Mouse (Mus musculus) Patski (cell line): ENCODE measurements around the gene Slc25a4. TPM values are rescaled to one million over a fixed set of nuclear protein-coding genes. Genes with fewer than 3 reads are reported as not detected.
A peak's percentile ranks its signal among the peaks of the same experiment; 100 is the strongest.

Experiments used
- ATAC-seq: fragments of 100-300 bp; one replicate; pipeline ENCODE4 v1.8.0; 2021
- CTCF ChIA-PET: fragments of 350-600 bp; sonication (Branson Sonifier 250); formaldehyde crosslinking; loops from one replicate; lab custom pipeline; 2022; ENCODE audit warnings: inconsistent platforms; lab: Charles Lee
- POLR2A ChIA-PET: fragments of 350-600 bp; sonication (Branson Sonifier 250); formaldehyde crosslinking; loops from one replicate; lab custom pipeline; 2022; ENCODE audit warnings: antibody characterized with exemption, inconsistent platforms; lab: Charles Lee
- DNase-seq: peaks from one replicate; pipeline ENCODE4 v3.0.0-alpha.2; 2011; ENCODE audit warnings: low read depth, low spot score
- H3K27me3 ChIP-seq: fragments of 371-371 bp; one replicate; pipeline ENCODE4 v1.5.1; 2021
- CTCF ChIP-seq: fragments of 100-300 bp; IDR thresholded peaks from one replicate; pipeline ENCODE4 v1.5.1; 2021
- in situ Hi-C: fragments of 300-500 bp; cut with MboI; formaldehyde crosslinking; loops from 3 replicates; pipeline ENCODE4 v1.11.1; 2018; ENCODE audit warnings: low pct_unique_long_range_greater_than_20kb, mixed read lengths
- polyA plus RNA-seq: library from polyadenylated mRNA; unstranded; gene quantifications from one replicate; pipeline ENCODE4 v1.2.3, GENCODE M21; 2021

Slc25a4 gene
- polyA plus RNA-seq: 650 TPM

GRCm38 (mm10) chr8:46210404-46211315, at the start of gene Slc25a4:
Gene Slc25a4 (minus strand): TSS chr8:46211284.
- POLR2A ChIA-PET: interaction anchor here (0.6 to 1.7 kb wide), 7 partner anchors 10 to 1434 kb away, joined by 3 to 6 read pairs (median 3); no protein-coding TSS in a partner anchor
- no peak for TF ChIP-seq CTCF
- in situ Hi-C loops: no loop called here
- H3K27me3 ChIP-seq: no peaks in the 10 kb centered on the region
- DNase-seq (peak; percentile 64), ATAC-seq (peak; percentile 89)
- CTCF ChIA-PET: interaction anchor here (1.0 to 1.3 kb wide), 3 partner anchors 10 to 66 kb away, joined by 3 read pairs; no protein-coding TSS in a partner anchor

GRCm38 (mm10) chr8:46257921-46258682, 47.0 kb upstream of the Slc25a4 start:
- in situ Hi-C loops: no loop called here
- CTCF ChIA-PET: no interaction called here
- TF ChIP-seq CTCF: no peak
- peaks cover 42% of the 10 kb centered on the region for H3K27me3 ChIP-seq
- DNase-seq (no peak), ATAC-seq (no peak)
- POLR2A ChIA-PET: interaction anchor here (0.7 kb wide), 1 partner anchor 149 kb away, joined by 3 read pairs; no protein-coding TSS in a partner anchor

GRCm38 (mm10) chr8:46252456-46252855, 41.4 kb upstream of the Slc25a4 start:
- ATAC-seq (no peak), DNase-seq (no peak)
- no peak for TF ChIP-seq CTCF
- CTCF ChIA-PET: interaction anchor here (0.9 kb wide), 1 partner anchor 23 kb away, joined by 3 read pairs; no protein-coding TSS in a partner anchor
- in situ Hi-C loops: no loop called here
- peaks cover 41% of the 10 kb centered on the region for H3K27me3 ChIP-seq
- POLR2A ChIA-PET: no interaction called here

- ATAC-seq (no peak), DNase-seq (no peak)
- CTCF ChIA-PET: interaction anchor here (0.9 to 2.2 kb wide), 2 partner anchors 10 to 24 kb away, joined by 3 to 5 read pairs; no protein-coding TSS in a partner anchor
- in situ Hi-C loops: no loop called here
- no peak for TF ChIP-seq CTCF
- peaks cover 43% of the 10 kb centered on the region for H3K27me3 ChIP-seq
- POLR2A ChIA-PET: no interaction called here
Observed at GRCm38 (mm10) chr8:46251561-46251960, 40.5 kb upstream of the Slc25a4 start.

GRCm38 (mm10) chr8:46246346-46246745, 35.3 kb upstream of the Slc25a4 start:
- H3K27me3 ChIP-seq: peaks cover 48% of the 10 kb centered on the region
- ATAC-seq: no peak
- ChIA-PET CTCF (interaction anchor here (1.8 kb wide), 1 partner anchor 15 kb away, joined by 3 read pairs; no protein-coding TSS in a partner anchor), POLR2A (no interaction called here)
- TF ChIP-seq CTCF: no peak
- no peak for DNase-seq
- in situ Hi-C loops: loop anchor here (5.0 to 10.0 kb wide), 2 partner anchors 41 to 298 kb away; no protein-coding TSS in a partner anchor

- ATAC-seq (no peak), DNase-seq (no peak)
- ChIA-PET CTCF (no interaction called here), POLR2A (no interaction called here)
- TF ChIP-seq CTCF: no peak
- H3K27me3 ChIP-seq: peaks cover 46% of the 10 kb centered on the region
- in situ Hi-C loops: loop anchor here (5.0 to 10.0 kb wide), 2 partner anchors 64 to 302 kb away; no protein-coding TSS in a partner anchor
Observed at GRCm38 (mm10) chr8:46242946-46243345, 31.9 kb upstream of the Slc25a4 start.

GRCm38 (mm10) chr8:46241568-46242374, 30.7 kb upstream of the Slc25a4 start:
- TF ChIP-seq CTCF: peak; percentile 83
- in situ Hi-C loops: loop anchor here (5.0 to 10.0 kb wide), 2 partner anchors 66 to 303 kb away; no protein-coding TSS in a partner anchor
- no peak for DNase-seq
- CTCF ChIA-PET: interaction anchor here (0.8 to 2.7 kb wide), 9 partner anchors 9 to 305 kb away, joined by 3 to 10 read pairs (median 4); no protein-coding TSS in a partner anchor
- peak; percentile 69 for ATAC-seq
- H3K27me3 ChIP-seq: peaks cover 50% of the 10 kb centered on the region
- POLR2A ChIA-PET: no interaction called here

GRCm38 (mm10) chr8:46236441-46237223, 25.5 kb upstream of the Slc25a4 start:
- in situ Hi-C loops: no loop called here
- ATAC-seq (no peak), DNase-seq (no peak)
- ChIA-PET CTCF (interaction anchor here (1.1 to 1.5 kb wide), 2 partner anchors 8 to 28 kb away, joined by 4 to 5 read pairs; no protein-coding TSS in a partner anchor), POLR2A (no interaction called here)
- peaks cover 54% of the 10 kb centered on the region for H3K27me3 ChIP-seq
- TF ChIP-seq CTCF: no peak

GRCm38 (mm10) chr8:46234736-46235135, 23.7 kb upstream of the Slc25a4 start:
- in situ Hi-C loops: no loop called here
- DNase-seq (no peak), ATAC-seq (no peak)
- no peak for TF ChIP-seq CTCF
- ChIA-PET CTCF (interaction anchor here (1.5 kb wide), 1 partner anchor 66 kb away, joined by 3 read pairs; no protein-coding TSS in a partner anchor), POLR2A (no interaction called here)
- H3K27me3 ChIP-seq: peaks cover 41% of the 10 kb centered on the region
